Mouse (Mus musculus) liver, adult 2 months (tissue): ENCODE data around the gene Dtx3l. TPM values are rescaled to one million over a fixed set of nuclear protein-coding genes. Genes with fewer than 3 reads are reported as not detected.

Source experiments
- DNase-seq: peaks from one replicate; pipeline ENCODE4 v3.0.0-alpha.2; 2011; ENCODE audit warnings: low read depth, low spot score; ENCODE audit errors: extremely low read depth
- H3K27ac ChIP-seq: fragments of 200-500 bp; replicated peaks from 2 replicates; pipeline ENCODE4 v1.5.1; 2012; ENCODE audit warnings: low read depth, mild to moderate bottlenecking, control low read depth, inconsistent platforms, low read length; ENCODE audit not compliant: insufficient read depth
- H3K27me3 ChIP-seq: fragments of 200-500 bp; 2 replicates; pipeline ENCODE4 v1.6.1; 2012; ENCODE audit warnings: mild to moderate bottlenecking, moderate library complexity, low read length, inconsistent platforms; ENCODE audit not compliant: control insufficient read depth, insufficient read depth
- H3K36me3 ChIP-seq: fragments of 200-500 bp; 2 replicates; pipeline ENCODE4 v1.6.1; 2012; ENCODE audit warnings: low read length, inconsistent platforms; ENCODE audit not compliant: control insufficient read depth, insufficient read depth
- H3K4me1 ChIP-seq: fragments of 200-500 bp; 2 replicates; pipeline ENCODE4 v1.6.1; 2011; ENCODE audit warnings: low read length; ENCODE audit not compliant: control insufficient read depth, insufficient read depth
- H3K4me3 ChIP-seq: fragments of 200-500 bp; 2 replicates; pipeline ENCODE4 v1.5.1; 2011; ENCODE audit warnings: low read depth, mild to moderate bottlenecking, control low read depth, low read length, moderate library complexity; ENCODE audit not compliant: insufficient read depth
- H3K79me2 ChIP-seq: fragments of 200-500 bp; 2 replicates; pipeline ENCODE4 v1.6.1; 2012; ENCODE audit warnings: inconsistent platforms, mild to moderate bottlenecking, low read length, moderate library complexity; ENCODE audit not compliant: control insufficient read depth, insufficient read depth
- H3K9ac ChIP-seq: fragments of 200-500 bp; 2 replicates; pipeline ENCODE4 v1.6.1; 2012; ENCODE audit warnings: low read depth, mild to moderate bottlenecking, control low read depth, inconsistent platforms, low read length
- CTCF ChIP-seq: fragments of 200-500 bp; IDR thresholded peaks from 2 replicates; pipeline ENCODE4 v1.5.1; 2011; ENCODE audit warnings: low read depth, low read length, control low read depth
- POLR2A ChIP-seq: fragments of 200-500 bp; IDR thresholded peaks from 2 replicates; pipeline ENCODE4 v1.6.1; 2011; ENCODE audit warnings: low read length, control low read depth; ENCODE audit not compliant: insufficient read depth; ENCODE audit errors: extremely low read depth
- WGBS: fragments of 180-500 bp; shearing (Covaris S2); methylation state at CpG from one replicate; pipeline ENCODE4 v1.1.7; 2018; 5-methylcytosine and 5-hydroxymethylcytosine counted together
- polyA plus RNA-seq: library from polyadenylated mRNA; depleted of rRNA; stranded (reverse); fragments of >200 nt; gene quantifications from 2 replicates; pipeline ENCODE4 v1.2.3, GENCODE M21; 2012; rRNA removed
- total RNA-seq: library from RNA; depleted of rRNA; stranded (reverse); fragments of >200 nt; gene quantifications from 2 replicates; pipeline ENCODE4 v1.2.3, GENCODE M21; 2014; rRNA removed

Dtx3l gene
- total and polyA plus RNA-seq, 2 experiments: 12.2 to 31.6 TPM

DNA sequence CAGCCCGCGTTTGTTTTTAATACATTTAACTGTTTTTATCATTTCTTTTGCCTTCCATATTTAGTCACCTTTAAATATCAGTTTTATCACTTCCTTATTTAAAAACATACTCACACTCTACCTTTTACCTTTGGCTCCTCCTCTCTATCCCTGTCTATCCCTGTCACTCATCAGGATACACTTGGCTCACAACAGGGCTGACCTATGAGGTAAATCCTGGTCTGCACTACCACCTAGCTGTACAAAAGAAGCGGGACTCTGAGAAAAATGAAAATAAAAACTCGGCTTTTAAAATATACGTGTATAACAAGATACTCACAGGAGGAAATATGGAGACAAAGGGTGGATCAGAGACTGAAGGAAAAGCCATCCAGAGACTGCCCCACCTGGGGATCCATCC is 50.0 kb downstream of the Dtx3l start:
- Histone ChIP-seq H3K9ac (no peak overlapping the region), H3K27me3 (no peaks in the 10 kb centered on the region), H3K36me3 (no peaks in the 10 kb centered on the region), H3K27ac (no peak overlapping the region), H3K4me1 (no peaks in the 10 kb centered on the region), H3K4me3 (no peak overlapping the region), H3K79me2 (no peaks in the 10 kb centered on the region)
- DNase-seq: no peak
- TF ChIP-seq CTCF (no peak), POLR2A (no peak)
- 93% methylated on average over 5 of the region's 5 CpGs for WGBS

DNA sequence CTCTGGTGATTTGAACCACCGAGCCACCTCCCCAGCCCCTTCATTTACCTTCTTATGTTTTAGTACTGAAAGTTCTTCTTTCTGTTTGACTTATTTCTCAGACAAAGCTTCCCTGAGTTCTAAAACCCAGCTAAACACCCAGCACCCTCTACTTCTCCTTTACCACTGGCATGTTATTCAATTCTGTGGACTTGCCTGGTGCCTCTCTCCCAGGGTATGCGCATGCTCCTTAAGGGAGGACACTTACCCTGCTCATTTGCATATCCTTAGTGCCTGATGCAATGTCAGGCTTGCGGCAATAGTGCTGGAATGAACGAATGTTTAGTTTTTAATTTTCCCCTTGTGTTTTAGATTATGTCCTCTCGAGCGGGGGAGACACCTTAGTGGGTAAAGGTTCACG is 50.8 kb downstream of the Dtx3l start:
- WGBS: 89% methylated on average over 7 of the region's 7 CpGs
- TF ChIP-seq POLR2A (no peak), CTCF (no peak)
- H3K79me2 ChIP-seq: no peaks in the 10 kb centered on the region
- H3K27me3 ChIP-seq: no peaks in the 10 kb centered on the region
- H3K4me1 ChIP-seq: no peaks in the 10 kb centered on the region
- no peak overlapping the region for H3K4me3 ChIP-seq
- no peaks in the 10 kb centered on the region for H3K36me3 ChIP-seq
- H3K9ac ChIP-seq: no peak overlapping the region
- peak; percentile 24 for DNase-seq
- no peak overlapping the region for H3K27ac ChIP-seq

Other genes starting within 250 kb of the Dtx3l start
- gene Dirc2, start 169.8 kb downstream of the Dtx3l start, total RNA-seq: 13.8 and 15.5 TPM in 2 replicates
- 22.1 and 26.1 TPM in 2 replicates for gene Dirc2, start 169.8 kb downstream of the Dtx3l start, polyA plus RNA-seq
- 1.9 and 2.0 TPM in 2 replicates for gene Hspbap1, start 168.8 kb downstream of the Dtx3l start, total RNA-seq
- gene Hspbap1, start 168.8 kb downstream of the Dtx3l start, polyA plus RNA-seq: 1.7 TPM in 2 replicates
- 19.5 and 24.5 TPM in 2 replicates for gene Parp14, start 67.6 kb downstream of the Dtx3l start, total RNA-seq
- gene Parp14, start 67.6 kb downstream of the Dtx3l start, polyA plus RNA-seq: 3.3 and 4.5 TPM in 2 replicates
- gene Parp9, start 681 bp downstream of the Dtx3l start, total RNA-seq: 36.0 and 63.5 TPM in 2 replicates
- gene Parp9, start 681 bp downstream of the Dtx3l start, polyA plus RNA-seq: 11.9 and 13.7 TPM in 2 replicates
- 21.1 and 21.4 TPM in 2 replicates for gene Kpna1, start 39.6 kb upstream of the Dtx3l start, total RNA-seq
- gene Kpna1, start 39.6 kb upstream of the Dtx3l start, polyA plus RNA-seq: 5.7 and 6.1 TPM in 2 replicates
- 1.9 and 2.3 TPM in 2 replicates for gene Wdr5b, start 102.0 kb upstream of the Dtx3l start, total RNA-seq
- 0.51 and 0.73 TPM in 2 replicates for gene Wdr5b, start 102.0 kb upstream of the Dtx3l start, polyA plus RNA-seq
- 118 and 129 TPM in 2 replicates for gene Fam162a, start 132.4 kb upstream of the Dtx3l start, total RNA-seq
- 69.3 and 73.4 TPM in 2 replicates for gene Fam162a, start 132.4 kb upstream of the Dtx3l start, polyA plus RNA-seq
- gene Ccdc58, start 132.5 kb upstream of the Dtx3l start, total RNA-seq: 54.0 and 54.6 TPM in 2 replicates
- 16.2 and 22.3 TPM in 2 replicates for gene Ccdc58, start 132.5 kb upstream of the Dtx3l start, polyA plus RNA-seq
- gene Csta1, start 192.1 kb upstream of the Dtx3l start, total RNA-seq: not detected in 2 replicates
- not detected in 2 replicates for gene Csta1, start 192.1 kb upstream of the Dtx3l start, polyA plus RNA-seq
- gene Stfa2l1, start 217.7 kb upstream of the Dtx3l start, total RNA-seq: not detected in 2 replicates
- gene Stfa2l1, start 217.7 kb upstream of the Dtx3l start, polyA plus RNA-seq: not detected in 2 replicates
- not detected in 2 replicates for gene Gm5483, start 245.1 kb upstream of the Dtx3l start, total RNA-seq
- gene Gm5483, start 245.1 kb upstream of the Dtx3l start, polyA plus RNA-seq: not detected in 2 replicates